Mouse (Mus musculus): ENCODE data around the gene Tmem136. TPM values are rescaled to one million over a fixed set of nuclear protein-coding genes. Genes with fewer than 3 reads are reported as not detected.

Gene Tmem136
- polyA plus RNA-seq, 2 experiments, result 0.57 to 0.94 TPM

GRCm38 (mm10) chr9:43108721-43109120 lies 7.6 kb downstream of the Tmem136 start:
- ATAC-seq (ENCODE audit: insufficient read depth) (no peak), DNase-seq (ENCODE audit: low read depth in 3 of 3, low spot score in 3 of 3) (no peak)
- Histone ChIP-seq H3K36me3 (replicated peaks; ENCODE audit: control insufficient read depth, insufficient read depth, low read depth) (no peaks in the 10 kb centered on the region), H3K4me2 (ENCODE audit: low read depth) (no peak overlapping the region), H3K9ac (replicated peaks) (no peak overlapping the region), H3K27ac (no peak overlapping the region), H3K9me3 (ENCODE audit: control insufficient read depth, low read length) (no peaks in the 10 kb centered on the region), H3K4me3 (ENCODE audit: insufficient read depth in 1 of 2, low read depth in 2 of 2, low read length in 2 of 2) (no peak overlapping the region), H3K4me1 (replicated peaks; ENCODE audit: control insufficient read depth in 2 of 2, insufficient read depth in 2 of 2, low read length in 1 of 2) (peaks cover 3 to 6% of the 10 kb centered on the region in 2 experiments; a peak in 3 of 4 replicates), H3K27me3 (ENCODE audit: control insufficient read depth, insufficient read depth, low read length) (peaks cover 30% of the 10 kb centered on the region)
- 60% methylated on average over 3 of the region's 3 CpGs for WGBS (ENCODE audit: insufficient replicate concordance)
- TF ChIP-seq CTCF (IDR thresholded peaks at IDR 0.05; ENCODE audit: low read depth) (no peak), EP300 (IDR thresholded peaks at IDR 0.05; ENCODE audit: low read depth) (no peak)

- H3K4me2 ChIP-seq (ENCODE audit: low read depth), result no peak overlapping the region
- peaks cover 6 to 11% of the 10 kb centered on the region in 2 experiments for H3K4me1 ChIP-seq (replicated peaks; ENCODE audit: control insufficient read depth in 2 of 2, insufficient read depth in 2 of 2, low read length in 1 of 2)
- no peak overlapping the region for H3K9ac ChIP-seq (replicated peaks)
- TF ChIP-seq EP300 (IDR thresholded peaks at IDR 0.05; ENCODE audit: low read depth), result no peak
- no peak for TF ChIP-seq CTCF (IDR thresholded peaks at IDR 0.05; ENCODE audit: low read depth)
- DNase-seq (ENCODE audit: low read depth in 3 of 3, low spot score in 3 of 3) (no peak), ATAC-seq (ENCODE audit: insufficient read depth) (no peak)
- H3K27ac ChIP-seq, result no peak overlapping the region
- H3K4me3 ChIP-seq (ENCODE audit: insufficient read depth in 1 of 2, low read depth in 2 of 2, low read length in 2 of 2), result no peak overlapping the region
- no peaks in the 10 kb centered on the region for H3K9me3 ChIP-seq (ENCODE audit: control insufficient read depth, low read length)
- H3K36me3 ChIP-seq (replicated peaks; ENCODE audit: control insufficient read depth, insufficient read depth, low read depth), result no peaks in the 10 kb centered on the region
- WGBS (ENCODE audit: insufficient replicate concordance), result 60% methylated on average over 1 of the region's 1 CpGs
- peaks cover 25% of the 10 kb centered on the region for H3K27me3 ChIP-seq (ENCODE audit: control insufficient read depth, insufficient read depth, low read length)
Measured at GRCm38 (mm10) chr9:43108081-43108480, 8.3 kb downstream of the Tmem136 start.

GRCm38 (mm10) chr9:43107555-43107954 lies 8.8 kb downstream of the Tmem136 start:
- H3K4me2 ChIP-seq (ENCODE audit: low read depth), result no peak overlapping the region
- TF ChIP-seq EP300 (IDR thresholded peaks at IDR 0.05; ENCODE audit: low read depth) (no peak), CTCF (IDR thresholded peaks at IDR 0.05; ENCODE audit: low read depth) (no peak)
- DNase-seq (ENCODE audit: low read depth in 3 of 3, low spot score in 3 of 3) (no peak), ATAC-seq (ENCODE audit: insufficient read depth) (no peak)
- no peaks in the 10 kb centered on the region for H3K9me3 ChIP-seq (ENCODE audit: control insufficient read depth, low read length)
- peaks cover 23% of the 10 kb centered on the region for H3K27me3 ChIP-seq (ENCODE audit: control insufficient read depth, insufficient read depth, low read length)
- 47% methylated on average over 5 of the region's 5 CpGs for WGBS (ENCODE audit: insufficient replicate concordance)
- peaks cover 12 to 15% of the 10 kb centered on the region in 2 experiments for H3K4me1 ChIP-seq (replicated peaks; ENCODE audit: control insufficient read depth in 2 of 2, insufficient read depth in 2 of 2, low read length in 1 of 2)
- no peak overlapping the region for H3K4me3 ChIP-seq (ENCODE audit: insufficient read depth in 1 of 2, low read depth in 2 of 2, low read length in 2 of 2)
- H3K9ac ChIP-seq (replicated peaks), result no peak overlapping the region
- no peaks in the 10 kb centered on the region for H3K36me3 ChIP-seq (replicated peaks; ENCODE audit: control insufficient read depth, insufficient read depth, low read depth)
- no peak overlapping the region for H3K27ac ChIP-seq

GRCm38 (mm10) chr9:43107187-43107517 lies 9.2 kb downstream of the Tmem136 start, which contains the start of gene Arhgef12:
Gene Arhgef12 (minus strand): TSS chr9:43107239.
- peak within 1 kb of the TSS; percentile 85 for H3K9ac ChIP-seq (replicated peaks)
- no peak for DNase-seq (ENCODE audit: low read depth in 3 of 3, low spot score in 3 of 3)
- no peaks in the 10 kb centered on the region for H3K9me3 ChIP-seq (ENCODE audit: control insufficient read depth, low read length)
- peaks cover 16 to 19% of the 10 kb centered on the region in 2 experiments for H3K4me1 ChIP-seq (replicated peaks; ENCODE audit: control insufficient read depth in 2 of 2, insufficient read depth in 2 of 2, low read length in 1 of 2)
- H3K36me3 ChIP-seq (replicated peaks; ENCODE audit: control insufficient read depth, insufficient read depth, low read depth), result no peaks in the 10 kb centered on the region
- H3K4me2 ChIP-seq (ENCODE audit: low read depth), result peak within 1 kb of the TSS; percentile 78
- peaks cover 20% of the 10 kb centered on the region for H3K27me3 ChIP-seq (ENCODE audit: control insufficient read depth, insufficient read depth, low read length)
- WGBS (ENCODE audit: insufficient replicate concordance), result 30% methylated on average over 10 of the region's 10 CpGs
- no peak for ATAC-seq (ENCODE audit: insufficient read depth)
- TF ChIP-seq CTCF (IDR thresholded peaks at IDR 0.05; ENCODE audit: low read depth) (peak; percentile 53), EP300 (IDR thresholded peaks at IDR 0.05; ENCODE audit: low read depth) (no peak)
- peak within 1 kb of the TSS; percentile 80 for H3K27ac ChIP-seq
- H3K4me3 ChIP-seq (ENCODE audit: insufficient read depth in 1 of 2, low read depth in 2 of 2, low read length in 2 of 2), result peak within 1 kb of the TSS; percentile 89 to 98

- WGBS (ENCODE audit: insufficient replicate concordance), result 21% methylated on average over 22 of the region's 22 CpGs
- peaks cover 18 to 23% of the 10 kb centered on the region in 2 experiments for H3K4me1 ChIP-seq (replicated peaks; ENCODE audit: control insufficient read depth in 2 of 2, insufficient read depth in 2 of 2, low read length in 1 of 2)
- no peaks in the 10 kb centered on the region for H3K9me3 ChIP-seq (ENCODE audit: control insufficient read depth, low read length)
- H3K4me3 ChIP-seq (ENCODE audit: insufficient read depth in 1 of 2, low read depth in 2 of 2, low read length in 2 of 2), result peak overlapping the region; percentile 89 to 98
- peak overlapping the region; percentile 85 for H3K9ac ChIP-seq (replicated peaks)
- ATAC-seq (ENCODE audit: insufficient read depth) (no peak), DNase-seq (ENCODE audit: low read depth in 3 of 3, low spot score in 3 of 3) (no peak)
- peak overlapping the region; percentile 78 for H3K4me2 ChIP-seq (ENCODE audit: low read depth)
- peaks cover 15% of the 10 kb centered on the region for H3K27me3 ChIP-seq (ENCODE audit: control insufficient read depth, insufficient read depth, low read length)
- H3K36me3 ChIP-seq (replicated peaks; ENCODE audit: control insufficient read depth, insufficient read depth, low read depth), result no peaks in the 10 kb centered on the region
- TF ChIP-seq CTCF (IDR thresholded peaks at IDR 0.05; ENCODE audit: low read depth) (no peak), EP300 (IDR thresholded peaks at IDR 0.05; ENCODE audit: low read depth) (no peak)
- peak overlapping the region; percentile 80; the same call in 1 of the 2 replicates for H3K27ac ChIP-seq
Measured at GRCm38 (mm10) chr9:43106426-43107186, 9.8 kb downstream of the Tmem136 start.
